Mouse (Mus musculus): Measurements from ENCODE around the gene Cdyl2.

GRCm38 (mm10) chr8:116528736-116529135 lies 204.1 kb downstream of the Cdyl2 start:
- no peak for TF ChIP-seq CTCF (IDR thresholded peaks at IDR 0.05; ENCODE audit: borderline replicate concordance, insufficient read depth, low read length)
- no peak for TF ChIP-seq POLR2A (IDR thresholded peaks at IDR 0.05; ENCODE audit: low read depth, low read length)

All from embryonic fibroblast, embryonic 13.5 days (primary cell).